Mouse (Mus musculus) CD4-positive naive resting alpha-beta T cell, adult 57 days (primary cell): Measurements from ENCODE around the gene H2-Ob. TPM values are rescaled to one million over a fixed set of nuclear protein-coding genes. Genes with fewer than 3 reads are reported as not detected.

ENCODE experiments used
- total RNA-seq: library from RNA; stranded (reverse); gene quantifications from one replicate; pipeline ENCODE4 v1.2.4, GENCODE M21; 2023

H2-Ob gene
- 92.6 TPM for total RNA-seq

DNA sequence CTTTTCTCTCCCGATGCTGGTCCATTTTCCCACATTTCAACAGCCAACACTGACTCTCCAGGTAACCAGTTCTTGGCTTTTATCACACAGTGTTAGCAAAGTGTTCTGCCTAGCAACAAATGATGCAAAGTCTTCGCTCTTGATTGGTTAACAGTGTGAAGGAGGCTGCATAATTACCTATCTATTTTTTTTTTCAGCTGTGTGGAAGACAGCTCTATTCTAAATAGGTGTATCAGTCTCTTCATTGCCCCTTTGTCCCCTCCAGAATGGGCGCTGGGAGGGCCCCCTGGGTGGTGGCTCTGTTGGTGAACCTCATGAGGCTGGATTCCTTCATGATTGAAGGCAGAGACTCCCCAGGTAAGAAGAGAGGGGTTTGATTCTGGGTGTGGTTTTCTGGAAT lies at the start of gene H2-Ob:
TSS of gene H2-Ob (plus strand) at position 198 of the 400 bp plus-strand sequence.

DNA sequence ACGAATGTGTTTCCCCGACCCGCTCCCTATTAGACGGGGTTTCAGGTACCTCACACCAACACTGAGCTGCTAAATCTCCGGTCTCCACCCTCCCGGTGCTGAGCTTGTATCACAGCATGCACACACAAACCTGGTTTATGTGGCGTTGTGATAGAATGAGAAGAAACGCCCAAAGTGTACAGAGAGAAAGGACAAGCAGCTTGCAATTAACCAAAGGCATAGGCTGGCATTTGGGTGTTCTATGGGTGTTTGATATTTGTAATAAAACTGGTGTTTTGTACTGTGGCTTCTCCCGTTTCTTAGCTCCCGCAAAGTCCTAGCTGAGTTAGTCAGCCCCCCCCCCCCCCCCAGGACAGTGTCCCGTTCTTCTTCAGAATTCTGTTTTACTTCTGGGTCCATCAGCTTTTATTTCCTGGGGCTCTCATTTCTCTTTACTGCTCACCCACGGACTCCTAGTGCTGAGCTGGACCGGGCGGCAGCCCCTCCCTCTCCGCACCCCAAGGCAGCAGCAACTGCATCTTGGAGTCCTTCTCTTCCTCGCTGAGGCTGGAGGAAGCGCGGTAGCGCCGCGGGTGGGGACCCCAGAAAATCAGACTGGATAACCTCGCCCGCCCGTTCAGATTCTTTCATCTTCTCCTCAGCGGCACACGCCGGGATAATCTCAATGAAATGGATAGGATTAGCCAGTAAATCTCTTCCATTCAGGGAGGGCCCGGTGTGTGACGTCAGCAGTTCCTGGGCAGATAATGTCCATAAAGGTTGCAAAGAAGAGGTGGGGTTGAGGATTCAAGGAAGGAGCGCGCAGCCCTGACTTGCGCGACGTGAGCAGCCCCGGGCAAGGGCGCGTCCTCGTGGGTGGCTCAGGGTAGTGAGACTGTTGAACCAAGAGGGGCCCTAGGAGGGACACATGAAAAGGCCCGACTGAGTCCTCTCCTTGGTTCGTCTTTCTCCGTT lies 41.5 kb upstream of the H2-Ob start, which contains the start of gene Psmb8:
TSS of gene Psmb8 (plus strand) at position 781 of the 954 bp plus-strand sequence.

DNA sequence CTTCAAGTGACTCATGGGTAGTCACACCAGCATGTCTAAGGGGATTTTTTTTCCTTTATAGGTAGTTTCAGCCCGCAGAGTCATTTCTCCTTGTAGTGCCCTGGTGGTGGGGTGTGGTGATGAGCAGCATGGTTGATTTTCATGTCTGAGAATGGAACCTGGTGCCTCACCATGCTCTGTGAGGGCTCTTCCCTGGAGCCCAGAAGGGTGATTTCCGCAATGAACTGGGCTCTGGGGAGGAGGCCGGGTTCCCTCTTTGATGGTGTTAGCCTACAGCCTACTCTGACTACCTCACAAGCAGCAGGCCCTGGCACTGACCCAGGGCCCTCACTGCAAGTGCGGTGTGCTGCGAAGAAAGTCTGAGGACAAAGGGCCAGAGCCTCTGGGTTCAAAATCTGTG lies 35.3 kb upstream of the H2-Ob start, which contains the start of gene Tap2:
TSS of gene Tap2 (plus strand) at position 84 of the 400 bp plus-strand sequence.

DNA sequence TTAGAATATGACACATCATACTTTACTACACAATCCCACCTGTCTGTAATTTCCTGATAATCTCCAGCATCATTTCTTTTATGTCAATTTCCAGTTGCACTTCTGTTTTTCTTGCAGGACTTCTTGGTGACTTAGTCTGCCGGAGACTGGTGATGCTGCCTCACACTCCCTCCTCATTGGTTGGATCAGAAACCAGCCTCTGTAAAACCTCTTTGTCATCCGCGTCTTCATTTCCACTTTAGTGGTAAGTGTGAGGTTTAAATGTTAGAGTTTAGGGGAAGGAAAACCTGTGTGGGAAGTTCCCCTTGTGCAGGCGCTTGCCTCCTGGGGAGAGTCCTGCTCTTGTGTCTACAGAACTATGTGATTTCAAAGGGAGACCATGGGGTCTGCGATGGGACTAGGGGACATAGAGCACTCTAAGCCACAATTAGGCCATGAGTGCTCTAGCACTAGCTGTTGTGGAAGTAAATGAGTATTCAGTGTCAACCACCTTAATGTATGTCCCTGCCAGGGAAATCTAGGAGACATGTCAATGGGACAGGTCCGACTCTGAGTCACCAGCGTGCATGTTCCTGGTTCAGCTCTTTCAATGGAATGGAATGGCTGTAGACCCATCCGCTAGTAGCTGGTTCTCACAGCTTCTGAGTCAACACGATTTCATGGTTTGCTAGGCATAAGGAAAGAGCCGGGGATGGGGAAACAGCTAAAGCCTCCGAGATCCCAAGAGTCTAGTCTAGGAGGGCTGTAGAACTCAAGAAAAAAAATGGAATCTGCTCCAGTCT lies 19.1 kb downstream of the H2-Ob start, which contains the start of gene H2-Ab1:
TSS of gene H2-Ab1 (plus strand) at position 96 of the 782 bp plus-strand sequence.

DNA sequence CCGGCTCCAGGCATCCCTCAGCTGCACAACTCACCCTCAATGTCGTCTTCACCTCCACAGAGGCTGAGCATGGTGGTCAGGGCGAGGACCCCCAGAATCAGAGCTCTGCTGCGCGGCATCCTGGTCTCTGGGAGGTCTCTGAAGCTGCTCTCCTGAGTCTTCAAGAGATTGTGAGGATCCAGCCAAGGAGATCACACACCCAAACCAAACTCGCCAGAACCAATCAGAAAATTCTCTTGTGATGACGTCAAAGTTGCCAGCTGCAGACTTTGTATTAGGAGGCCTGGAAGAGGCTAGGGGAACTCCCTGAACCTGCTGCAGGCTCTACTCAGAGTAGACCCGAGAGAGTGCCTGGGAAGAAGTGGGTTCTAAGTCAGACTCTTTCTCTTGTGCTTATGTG lies 48.9 kb downstream of the H2-Ob start, which contains the start of gene H2-Aa:
TSS of gene H2-Aa (minus strand) at position 176 of the 400 bp plus-strand sequence.

Other genes starting within 250 kb of the H2-Ob start
- 4,746 TPM for gene H2-K1, start 238.6 kb upstream of the H2-Ob start, total RNA-seq
- 26.4 TPM for gene Ring1, start 214.2 kb upstream of the H2-Ob start, total RNA-seq
- gene H2-Ke6, start 210.8 kb upstream of the H2-Ob start, total RNA-seq = 130 TPM
- 107 TPM for gene Slc39a7, start 207.2 kb upstream of the H2-Ob start, total RNA-seq
- gene Rxrb, start 207.1 kb upstream of the H2-Ob start, total RNA-seq = 109 TPM
- gene Col11a2, start 199.5 kb upstream of the H2-Ob start, total RNA-seq = 40.9 TPM
- gene H2-Oa, start 146.6 kb upstream of the H2-Ob start, total RNA-seq = 8.9 TPM
- gene H2-DMa, start 119.4 kb upstream of the H2-Ob start, total RNA-seq = 41.5 TPM
- gene Brd2, start 116.3 kb upstream of the H2-Ob start, total RNA-seq = 400 TPM
- 40.5 TPM for gene H2-DMb2, start 95.6 kb upstream of the H2-Ob start, total RNA-seq
- gene H2-DMb1, start 85.8 kb upstream of the H2-Ob start, total RNA-seq = 26.0 TPM
- gene Tap1, start 51.4 kb upstream of the H2-Ob start, total RNA-seq = 163 TPM
- gene Psmb9, start 51.1 kb upstream of the H2-Ob start, total RNA-seq = 144 TPM
- gene Psmb8, start 41.2 kb upstream of the H2-Ob start, total RNA-seq = 220 TPM
- gene Tap2, start 35.4 kb upstream of the H2-Ob start, total RNA-seq = 147 TPM
- gene H2-Ab1, start 18.8 kb downstream of the H2-Ob start, total RNA-seq = 189 TPM
- gene H2-Aa, start 48.9 kb downstream of the H2-Ob start, total RNA-seq = 180 TPM
- gene H2-Eb1, start 67.0 kb downstream of the H2-Ob start, total RNA-seq = 143 TPM
- gene H2-Eb2, start 86.8 kb downstream of the H2-Ob start, total RNA-seq = 0.95 TPM
- not detected for gene Btnl2, start 115.9 kb downstream of the H2-Ob start, total RNA-seq
- gene Btnl1, start 138.2 kb downstream of the H2-Ob start, total RNA-seq = not detected
- 1.2 TPM for gene BC051142, start 159.9 kb downstream of the H2-Ob start, total RNA-seq
- not detected for gene Btnl4, start 238.4 kb downstream of the H2-Ob start, total RNA-seq